Mouse (Mus musculus): Measurements from ENCODE around the gene Myh3. TPM values are rescaled to one million over a fixed set of nuclear protein-coding genes. Genes with fewer than 3 reads are reported as not detected.

Gene Myh3
- total and polyA plus RNA-seq, 2 experiments from 2014 or later = 0.24 TPM

DNA sequence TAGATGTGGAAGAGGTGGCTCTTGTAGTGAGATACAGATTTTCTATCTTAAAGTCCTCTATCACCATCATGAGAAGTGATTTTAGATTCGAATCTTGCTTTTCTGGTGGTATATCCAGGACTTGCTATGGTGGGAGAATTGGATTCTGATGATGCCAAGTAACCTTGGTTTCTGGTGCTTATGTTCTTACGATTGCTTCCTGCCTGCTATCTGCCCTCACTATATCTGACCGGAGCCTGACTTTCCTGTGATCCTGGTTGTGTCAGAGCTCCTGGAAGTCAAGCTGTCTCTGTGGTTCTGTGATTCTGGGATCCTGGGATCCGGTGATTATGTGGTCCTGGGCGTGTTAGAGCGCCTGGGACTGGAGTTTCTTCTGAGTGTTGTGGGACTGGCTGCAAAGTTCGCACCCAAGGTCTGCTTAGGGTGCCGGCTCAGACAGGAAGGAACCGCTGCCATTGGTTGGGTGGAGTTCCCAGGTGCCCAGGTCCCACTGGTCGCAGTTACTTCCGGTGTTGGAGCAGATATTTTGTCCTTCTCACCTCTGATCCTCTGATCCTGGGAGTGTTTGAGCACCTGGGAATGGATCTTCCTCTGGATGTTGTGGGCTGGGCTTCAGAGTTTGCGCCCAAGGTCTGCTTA, 69.3 kb downstream of the Myh3 start:
- DNase-seq = no peak
- Histone ChIP-seq H3K4me2 (ENCODE audit: low read depth) (no peak overlapping the region), H3K27me3 (ENCODE audit: insufficient read depth, low read length) (no peaks in the 10 kb centered on the region), H3K36me3 (ENCODE audit: insufficient read depth) (no peaks in the 10 kb centered on the region), H3K4me3 (ENCODE audit: low read depth, low read length) (no peak overlapping the region), H3K9ac (no peak overlapping the region), H3K9me3 (ENCODE audit: low read length) (no peaks in the 10 kb centered on the region), H3K27ac (ENCODE audit: low read depth, low read length) (no peak overlapping the region), H3K4me1 (ENCODE audit: insufficient read depth) (no peaks in the 10 kb centered on the region; the same call in 1 of the 2 replicates)
- no peak for TF ChIP-seq CTCF (IDR thresholded peaks at IDR 0.05; ENCODE audit: low read depth)
- ATAC-seq = no peak
- 95% methylated on average over 12 of the region's 12 CpGs for WGBS

DNA sequence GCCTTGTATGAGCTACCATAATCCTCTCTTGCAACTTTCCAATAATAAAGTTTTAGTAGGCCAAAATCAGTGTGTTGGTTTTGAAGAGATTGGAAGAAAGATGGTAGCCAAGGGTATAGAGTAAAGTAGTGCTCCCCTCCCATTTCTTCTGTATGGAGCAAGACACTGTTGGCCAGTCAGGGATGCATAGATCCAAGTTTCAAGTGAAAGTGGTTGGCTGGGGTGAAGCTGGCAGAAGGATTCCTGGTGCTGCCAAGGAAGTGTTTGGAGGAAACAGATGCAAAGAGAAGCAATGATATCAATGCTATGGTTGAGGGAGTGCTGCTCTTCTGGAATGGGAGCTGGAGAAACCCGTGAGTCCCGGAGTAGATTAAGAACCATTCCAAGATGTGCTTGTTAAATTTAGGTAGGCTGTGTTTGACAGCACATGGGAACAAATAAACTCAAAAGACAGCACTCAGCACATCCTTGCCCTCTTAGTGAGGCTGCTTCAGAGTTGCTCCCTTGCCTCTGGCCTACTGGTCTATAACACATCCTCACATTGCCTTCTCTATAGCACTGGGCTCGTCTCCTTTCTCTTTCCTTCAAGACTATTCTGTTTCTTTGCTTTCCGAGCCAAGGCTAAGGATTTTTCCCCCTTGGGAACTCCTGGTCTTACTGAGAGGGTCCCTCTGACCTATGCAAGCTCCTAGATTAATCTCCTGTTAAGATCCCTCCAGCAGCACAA, 70.3 kb downstream of the Myh3 start:
- H3K36me3 ChIP-seq (ENCODE audit: insufficient read depth) = no peaks in the 10 kb centered on the region
- no peak overlapping the region for H3K4me2 ChIP-seq (ENCODE audit: low read depth)
- TF ChIP-seq CTCF (IDR thresholded peaks at IDR 0.05; ENCODE audit: low read depth) = no peak
- H3K27me3 ChIP-seq (ENCODE audit: insufficient read depth, low read length) = no peaks in the 10 kb centered on the region
- no peak overlapping the region for H3K9ac ChIP-seq
- no peak for DNase-seq
- H3K9me3 ChIP-seq (ENCODE audit: low read length) = no peaks in the 10 kb centered on the region
- no peak for ATAC-seq
- WGBS = 54% methylated on average over 4 of the region's 4 CpGs
- no peaks in the 10 kb centered on the region; the same call in none of the 2 replicates for H3K4me1 ChIP-seq (ENCODE audit: insufficient read depth)
- H3K27ac ChIP-seq (ENCODE audit: low read depth, low read length) = no peak overlapping the region
- H3K4me3 ChIP-seq (ENCODE audit: low read depth, low read length) = no peak overlapping the region

DNA sequence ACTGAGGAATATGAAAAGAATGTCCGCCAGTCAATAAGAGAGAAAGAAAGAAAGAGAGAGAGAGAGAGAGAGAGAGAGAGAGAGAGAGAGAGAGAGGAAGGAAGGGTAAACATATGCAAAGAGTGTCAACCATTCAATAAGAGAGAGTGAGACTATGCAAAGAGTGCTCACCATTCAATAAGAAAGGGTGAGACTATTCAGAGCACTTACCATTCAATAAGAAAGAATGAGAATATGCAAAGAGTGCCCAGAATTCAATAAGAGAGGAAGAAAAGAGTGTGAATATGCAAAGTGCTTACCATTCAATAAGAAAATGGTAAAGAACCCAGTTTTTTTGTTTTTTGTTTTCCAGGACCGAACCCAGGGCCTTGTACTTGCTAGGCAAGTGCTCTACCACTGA, 72.1 kb downstream of the Myh3 start:
- DNase-seq (no peak), ATAC-seq (no peak)
- 81% methylated on average over 2 of the region's 2 CpGs for WGBS
- Histone ChIP-seq H3K4me3 (ENCODE audit: low read depth, low read length) (no peak overlapping the region), H3K27ac (ENCODE audit: low read depth, low read length) (no peak overlapping the region), H3K27me3 (ENCODE audit: insufficient read depth, low read length) (no peaks in the 10 kb centered on the region), H3K9me3 (ENCODE audit: low read length) (no peaks in the 10 kb centered on the region), H3K4me2 (ENCODE audit: low read depth) (no peak overlapping the region), H3K9ac (no peak overlapping the region), H3K36me3 (ENCODE audit: insufficient read depth) (no peaks in the 10 kb centered on the region), H3K4me1 (ENCODE audit: insufficient read depth) (no peaks in the 10 kb centered on the region; the same call in none of the 2 replicates)
- TF ChIP-seq CTCF (IDR thresholded peaks at IDR 0.05; ENCODE audit: low read depth) = no peak

DNA sequence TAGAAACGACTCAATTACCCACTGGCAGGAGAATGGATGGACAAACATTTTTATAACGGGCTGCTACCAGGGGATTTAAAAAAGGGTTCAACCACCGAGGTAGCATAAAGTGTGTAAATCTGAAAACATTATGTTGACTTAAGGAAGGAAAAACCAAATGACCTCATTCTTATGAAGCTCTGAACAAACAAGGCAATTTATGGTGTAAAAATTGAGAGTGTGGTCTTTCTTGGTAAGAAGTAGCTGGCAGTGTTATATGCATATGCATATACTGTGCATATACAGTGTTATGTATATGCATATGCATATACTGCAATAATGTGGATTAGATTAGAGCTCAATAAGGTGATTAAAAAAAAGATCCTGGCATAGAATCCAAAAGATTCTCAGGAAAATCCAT, 73.1 kb downstream of the Myh3 start:
- no peak for DNase-seq
- no peak overlapping the region for H3K9ac ChIP-seq
- WGBS = 67% methylated on average over 3 of the region's 3 CpGs
- no peak for ATAC-seq
- H3K9me3 ChIP-seq (ENCODE audit: low read length) = no peaks in the 10 kb centered on the region
- H3K4me1 ChIP-seq (ENCODE audit: insufficient read depth) = no peaks in the 10 kb centered on the region; the same call in none of the 2 replicates
- H3K27me3 ChIP-seq (ENCODE audit: insufficient read depth, low read length) = no peaks in the 10 kb centered on the region
- H3K36me3 ChIP-seq (ENCODE audit: insufficient read depth) = no peaks in the 10 kb centered on the region
- no peak overlapping the region for H3K4me3 ChIP-seq (ENCODE audit: low read depth, low read length)
- no peak overlapping the region for H3K27ac ChIP-seq (ENCODE audit: low read depth, low read length)
- no peak overlapping the region for H3K4me2 ChIP-seq (ENCODE audit: low read depth)
- no peak for TF ChIP-seq CTCF (IDR thresholded peaks at IDR 0.05; ENCODE audit: low read depth)

Small RNA genes lying within 50 kb of the gene (microRNA-seq; reads per million reads assigned to microRNA genes)
- gene Mir6923 = 0 reads per million in 2 experiments

Other genes starting within 250 kb of the Myh3 start
- gene Pirt, start 166.3 kb upstream of the Myh3 start, total RNA-seq (2014; rRNA removed) = 0.19 and 0.46 TPM in 2 replicates
- 0.06 and 0.10 TPM in 2 replicates for gene Pirt, start 166.3 kb upstream of the Myh3 start, polyA plus RNA-seq (2015; fragmentation: Nextera tagmentation; extraction: Ambion mirVana)
- not detected in 2 replicates for gene Tmem238l, start 121.7 kb upstream of the Myh3 start, total RNA-seq (2014; rRNA removed)
- not detected in 2 replicates for gene Tmem238l, start 121.7 kb upstream of the Myh3 start, polyA plus RNA-seq (2015; fragmentation: Nextera tagmentation; extraction: Ambion mirVana)
- gene Tmem220, start 53.1 kb upstream of the Myh3 start, total RNA-seq (2014; rRNA removed) = not detected in 2 replicates
- 0.36 and 0.77 TPM in 2 replicates for gene Tmem220, start 53.1 kb upstream of the Myh3 start, polyA plus RNA-seq (2015; fragmentation: Nextera tagmentation; extraction: Ambion mirVana)
- 22.2 and 23.2 TPM in 2 replicates for gene Adprm, start 25.7 kb upstream of the Myh3 start, total RNA-seq (2014; rRNA removed)
- gene Adprm, start 25.7 kb upstream of the Myh3 start, polyA plus RNA-seq (2015; fragmentation: Nextera tagmentation; extraction: Ambion mirVana) = 24.6 and 26.3 TPM in 2 replicates
- gene Sco1, start 25.6 kb upstream of the Myh3 start, total RNA-seq (2014; rRNA removed) = 16.0 and 18.3 TPM in 2 replicates
- 11.9 and 13.9 TPM in 2 replicates for gene Sco1, start 25.6 kb upstream of the Myh3 start, polyA plus RNA-seq (2015; fragmentation: Nextera tagmentation; extraction: Ambion mirVana)
- gene Myh2, start 92.7 kb downstream of the Myh3 start, total RNA-seq (2014; rRNA removed) = 0.31 and 0.33 TPM in 2 replicates
- gene Myh2, start 92.7 kb downstream of the Myh3 start, polyA plus RNA-seq (2015; fragmentation: Nextera tagmentation; extraction: Ambion mirVana) = 0.14 and 0.18 TPM in 2 replicates
- 0.23 and 0.24 TPM in 2 replicates for gene Myh1, start 121.8 kb downstream of the Myh3 start, total RNA-seq (2014; rRNA removed)
- 0.10 and 0.12 TPM in 2 replicates for gene Myh1, start 121.8 kb downstream of the Myh3 start, polyA plus RNA-seq (2015; fragmentation: Nextera tagmentation; extraction: Ambion mirVana)
- 0.10 and 0.15 TPM in 2 replicates for gene Myh4, start 159.7 kb downstream of the Myh3 start, total RNA-seq (2014; rRNA removed)
- gene Myh4, start 159.7 kb downstream of the Myh3 start, polyA plus RNA-seq (2015; fragmentation: Nextera tagmentation; extraction: Ambion mirVana) = 0.04 and 0.05 TPM in 2 replicates
- gene Myh8, start 198.8 kb downstream of the Myh3 start, total RNA-seq (2014; rRNA removed) = 0.38 and 2.1 TPM in 2 replicates
- 0.20 and 0.33 TPM in 2 replicates for gene Myh8, start 198.8 kb downstream of the Myh3 start, polyA plus RNA-seq (2015; fragmentation: Nextera tagmentation; extraction: Ambion mirVana)
- gene Myh13, start 243.4 kb downstream of the Myh3 start, total RNA-seq (2014; rRNA removed) = 0.57 and 0.62 TPM in 2 replicates
- gene Myh13, start 243.4 kb downstream of the Myh3 start, polyA plus RNA-seq (2015; fragmentation: Nextera tagmentation; extraction: Ambion mirVana) = 0.15 and 0.26 TPM in 2 replicates